Mouse (Mus musculus) brain, adult 2 months (tissue): ENCODE measurements around the gene Olfr609.
"Not testable (repeated sequence)": the region's sequence is repeated elsewhere in the genome, so short reads cannot be mapped to it uniquely, and the experiment has no call there.

Experiments
- DNase-seq: peaks from one replicate; pipeline ENCODE4 v3.0.0; 2011; ENCODE audit warnings: low read depth, low spot score

The Olfr609 gene

GRCm38 (mm10) chr7:103497962-103498361 lies at the start of gene Olfr609:
Olfr609 (minus strand) TSS chr7:103498062.
- DNase-seq: no peak

- not testable (repeated sequence) for DNase-seq
Observed at GRCm38 (mm10) chr7:103542617-103543016, 44.8 kb upstream of the Olfr609 start, which contains the start of gene Olfr612. Olfr612 (minus strand) TSS chr7:103542717.

- DNase-seq: not testable (repeated sequence)
Observed at GRCm38 (mm10) chr7:103520746-103521145, 22.9 kb upstream of the Olfr609 start, which contains the start of gene Olfr611. Olfr611 (minus strand) TSS chr7:103520846.

DNA sequence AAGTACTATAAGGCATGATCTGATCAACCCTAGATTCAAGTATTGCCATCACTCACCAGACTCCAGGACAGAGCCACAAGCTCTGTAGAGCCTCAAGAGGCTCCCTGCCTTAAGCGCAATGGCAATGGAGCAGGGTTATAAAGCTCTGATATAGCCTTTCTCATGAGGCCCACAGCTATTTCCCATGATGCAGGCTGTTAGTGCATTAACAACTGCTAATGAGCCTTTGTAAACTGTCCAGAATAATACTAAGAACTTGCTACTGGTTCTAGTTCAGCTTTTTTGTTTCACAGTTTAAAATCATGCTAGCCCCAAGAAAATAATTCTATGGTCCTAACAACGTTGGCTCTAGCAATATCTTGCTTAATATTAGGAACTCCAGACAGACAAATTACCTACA lies 14.2 kb upstream of the Olfr609 start, which contains the start of gene Olfr610:
TSS of gene Olfr610 (minus strand) at position 101 of the 400 bp plus-strand sequence.
- no peak for DNase-seq

DNA sequence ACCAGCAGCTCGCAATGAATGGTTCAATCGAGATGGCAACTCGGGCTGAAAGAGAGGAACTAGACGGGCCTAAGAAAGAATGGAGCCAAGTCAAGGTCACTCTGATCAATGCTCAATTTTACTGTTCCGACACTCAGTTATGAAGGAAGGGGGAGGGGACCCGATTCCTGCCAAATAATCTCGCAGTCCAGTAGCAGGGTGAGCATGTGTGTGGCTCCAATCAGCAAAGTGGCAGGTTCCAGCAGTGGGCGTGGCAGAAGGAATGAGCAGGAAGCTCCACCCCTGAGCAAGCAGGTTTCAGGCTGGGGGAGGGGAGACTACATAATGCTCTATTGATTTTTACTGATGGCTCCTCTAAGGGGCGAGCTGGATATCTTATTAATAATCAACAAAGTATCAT lies 20.8 kb downstream of the Olfr609 start:
- DNase-seq: not testable (repeated sequence)

DNA sequence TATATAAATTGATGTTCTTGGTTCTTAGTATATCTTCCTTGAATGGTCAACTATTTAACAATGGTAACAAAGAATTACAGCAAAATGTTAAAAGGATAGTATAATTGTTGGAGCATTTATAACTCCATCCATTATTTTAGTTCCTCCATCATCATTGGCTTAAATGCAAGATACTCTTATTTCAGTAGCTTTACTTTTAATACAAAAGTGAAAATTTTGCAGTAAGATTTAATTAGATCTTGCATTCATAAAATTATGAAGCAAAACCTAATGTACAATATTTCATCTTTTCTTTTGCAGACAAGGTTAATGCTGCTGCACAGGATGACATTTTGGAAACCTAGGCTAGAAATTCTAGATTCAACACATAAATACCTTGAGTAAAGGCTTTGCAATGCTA lies 28.3 kb downstream of the Olfr609 start, which contains the start of gene Olfr608:
TSS of gene Olfr608 (plus strand) at position 301 of the 400 bp plus-strand sequence.
- no peak for DNase-seq

GRCm38 (mm10) chr7:103460590-103460989 lies 37.3 kb downstream of the Olfr609 start:
- DNase-seq: no peak

GRCm38 (mm10) chr7:103448746-103449145 lies 49.1 kb downstream of the Olfr609 start, which contains the start of gene Olfr606:
Olfr606 (plus strand) TSS chr7:103449046.
- DNase-seq: no peak

GRCm38 (mm10) chr7:103445339-103445738 lies 52.5 kb downstream of the Olfr609 start, which contains the start of gene Olfr605:
Olfr605 (minus strand) TSS chr7:103445439.
- no peak for DNase-seq
